Mouse (Mus musculus) cerebellum, postnatal 10 days (tissue): ENCODE measurements at regions not wholly inside any gene's neighbourhood (a gene's known extent, or its start where the extent isn't known, plus 50 kb on each side); places are given as distances from the start of the nearest gene placed in this dataset.

Source experiments
- DNase-seq, 2 experiments: peaks; one replicate each; pipeline ENCODE4 v3.0.0; 2021; ENCODE audit warnings: mixed read lengths in 2 of 2

DNA sequence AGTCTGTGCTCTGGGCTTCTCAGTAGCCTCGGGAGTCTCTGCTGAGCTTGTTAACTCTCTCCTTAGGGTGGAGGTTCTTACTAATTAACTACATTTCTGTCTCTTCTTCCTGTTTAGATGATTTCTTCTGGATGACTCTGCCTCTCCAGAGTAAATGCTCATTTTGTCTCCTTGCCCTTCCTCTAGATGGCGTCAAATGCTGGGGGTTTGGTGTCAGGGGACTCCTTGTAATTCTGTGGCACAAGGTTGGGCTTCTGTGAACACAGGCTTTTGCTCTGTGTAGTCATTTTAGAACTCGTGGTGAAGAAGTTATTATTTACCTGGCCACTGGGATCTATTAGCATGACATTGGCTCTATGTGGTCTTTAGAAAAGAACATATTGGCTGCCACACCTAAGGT lies 298.4 kb downstream of the Ndfip2 start:
- DNase-seq = no peak

DNA sequence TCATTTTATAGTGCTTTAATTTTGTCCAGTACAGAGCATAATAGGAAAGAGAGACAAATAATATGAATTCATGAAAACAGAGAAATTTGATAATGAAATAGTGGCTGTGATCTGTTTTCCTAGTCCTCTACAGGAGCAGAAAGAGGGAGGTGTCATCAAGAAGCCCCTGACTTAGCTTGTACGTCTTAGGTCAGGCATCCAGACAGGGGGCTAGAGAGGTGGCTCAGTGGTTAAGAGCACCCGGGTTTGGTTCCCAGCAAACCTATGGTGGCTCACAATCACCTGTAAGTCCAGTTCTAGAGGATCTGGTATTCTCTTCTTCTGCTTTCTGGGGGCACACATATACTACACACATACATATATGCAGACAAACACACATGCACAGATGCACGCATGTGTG lies 285.7 kb downstream of the Ndfip2 start:
- DNase-seq = no peak

DNA sequence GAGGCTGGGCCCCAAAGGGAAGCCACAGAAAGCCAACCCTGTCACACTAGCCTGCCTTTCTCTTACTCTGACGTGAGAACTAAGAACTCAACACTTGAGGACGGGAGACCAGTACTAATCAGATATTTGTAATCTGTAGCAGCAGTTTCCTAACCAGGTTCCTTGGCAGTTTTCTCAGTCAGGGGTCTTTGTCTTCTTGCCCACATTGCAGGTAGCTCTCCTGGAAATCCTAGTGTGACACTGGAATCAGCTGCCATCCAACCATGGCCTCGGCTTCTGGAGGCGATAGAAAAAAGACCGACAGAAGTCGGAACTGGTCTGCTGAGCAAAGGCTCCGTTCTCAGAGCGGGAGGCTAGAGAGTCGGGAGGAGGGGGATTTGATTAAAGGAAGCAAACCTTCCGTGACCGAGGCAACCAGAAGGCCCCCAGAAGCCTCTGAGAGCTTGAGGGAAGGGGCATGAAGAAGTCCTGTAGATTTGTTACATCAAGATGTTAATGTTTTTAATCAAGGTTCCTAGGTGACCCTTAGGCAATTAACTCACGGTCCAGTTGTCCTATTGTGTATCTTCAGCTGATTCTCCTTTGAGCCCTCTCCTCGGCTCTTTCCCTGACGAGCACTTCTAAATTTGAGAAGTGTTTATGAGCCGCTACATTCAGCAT lies 284.2 kb downstream of the Ndfip2 start:
- peak; percentile 54 to 67 for DNase-seq

DNA sequence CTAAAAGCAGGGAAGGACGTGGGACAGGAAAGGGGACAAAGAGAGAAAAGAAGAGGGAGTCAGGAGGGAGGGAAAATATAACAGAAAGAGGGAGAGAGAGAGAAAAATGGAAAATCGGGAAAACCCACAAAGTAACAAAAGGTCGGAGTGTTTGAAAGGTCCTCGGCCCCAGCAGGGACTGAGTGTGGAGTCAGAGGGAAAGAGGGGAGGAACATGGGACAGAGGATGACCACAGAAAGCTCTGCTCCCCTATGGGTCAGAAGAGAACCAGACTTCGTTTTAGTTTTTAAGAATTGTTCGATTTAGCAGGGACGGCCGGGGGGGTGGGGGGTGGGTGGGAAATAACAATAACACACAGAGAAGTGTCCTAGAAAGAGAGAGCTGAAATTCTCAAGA lies 283.7 kb downstream of the Ndfip2 start:
- DNase-seq = no peak

DNA sequence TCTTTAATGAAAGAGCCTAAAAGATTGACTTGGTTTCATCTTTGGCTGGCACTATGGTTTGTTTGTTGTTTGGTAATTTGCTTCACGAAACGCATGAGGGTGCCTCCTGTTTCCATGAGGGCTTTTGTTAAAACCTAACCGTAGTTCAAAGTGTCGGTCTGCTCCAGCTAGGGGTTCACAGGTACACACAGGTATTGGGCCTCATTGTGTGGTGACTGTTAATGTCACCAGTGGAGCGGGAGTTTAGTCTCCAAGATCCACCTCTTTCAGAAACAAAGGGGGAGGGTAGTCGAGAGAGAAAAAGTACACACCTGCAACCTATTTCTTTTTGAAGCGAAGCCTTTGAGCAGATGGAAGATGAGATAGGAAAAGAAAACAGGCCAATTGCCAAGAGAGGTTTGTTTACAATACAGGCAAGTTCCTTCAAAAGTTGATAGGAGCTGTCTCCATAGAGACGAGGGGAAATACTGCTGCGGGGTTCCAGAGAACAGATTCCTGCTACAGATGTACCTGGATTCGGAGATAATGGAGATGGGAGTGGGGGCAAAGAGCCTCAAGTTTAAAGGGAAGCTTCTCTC lies 273.9 kb downstream of the Ndfip2 start:
- DNase-seq = no peak

DNA sequence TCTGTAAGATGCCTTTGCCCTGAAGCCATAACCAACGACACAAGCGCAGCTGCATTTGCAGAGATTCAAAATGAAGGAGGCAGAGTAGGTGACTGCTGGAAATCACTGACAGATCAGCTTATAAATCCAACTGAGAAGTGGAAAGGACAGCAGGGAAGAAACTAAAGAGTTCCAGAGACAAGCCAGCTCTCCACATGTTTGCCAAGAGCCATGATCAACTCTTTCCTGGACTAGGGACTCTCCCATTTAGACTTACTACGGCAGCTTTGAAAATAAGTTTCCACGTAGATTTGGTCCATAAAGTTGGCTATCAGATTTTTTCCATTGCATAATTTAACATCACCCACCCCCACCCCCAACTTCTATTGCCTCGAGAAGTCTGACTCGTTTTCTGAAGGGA lies 269.7 kb downstream of the Ndfip2 start:
- DNase-seq = no peak

DNA sequence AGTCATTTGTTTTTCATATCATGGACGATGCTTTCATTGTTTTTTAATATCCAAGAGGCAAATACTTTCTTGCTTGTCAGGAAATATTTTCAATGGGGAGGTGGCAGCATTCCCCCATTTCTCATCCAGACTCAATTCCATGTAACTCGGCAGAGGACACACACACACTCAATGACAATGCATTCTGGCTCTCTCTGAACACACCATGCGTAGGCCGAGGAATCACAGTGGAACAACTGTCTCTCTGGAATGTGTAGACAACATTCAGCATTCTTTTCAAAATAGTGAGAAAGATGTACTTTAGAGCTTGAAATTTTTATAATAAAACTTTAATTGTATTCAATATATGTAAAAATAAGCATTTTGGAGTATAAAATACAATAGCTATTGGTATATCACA lies 265.5 kb downstream of the Ndfip2 start:
- DNase-seq = no peak

DNA sequence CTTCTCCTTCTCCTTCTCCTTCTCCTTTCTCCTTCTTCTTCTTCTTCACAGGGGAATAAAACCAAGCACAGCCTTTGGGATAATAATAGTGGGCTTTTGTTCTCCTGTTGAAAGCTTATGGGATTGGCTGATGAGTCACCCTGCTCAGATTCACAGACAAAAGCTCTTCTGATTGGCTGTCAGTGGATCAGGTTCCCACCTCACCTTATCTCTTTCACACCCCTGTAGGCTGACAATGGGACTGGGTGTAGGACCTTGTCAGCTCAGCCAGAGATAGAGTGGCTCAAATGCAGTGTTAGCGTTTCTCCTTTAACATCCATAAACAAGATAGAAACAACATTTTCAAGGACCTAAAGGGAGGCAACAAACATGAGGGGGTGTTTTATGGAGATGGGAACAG lies 263.9 kb downstream of the Ndfip2 start:
- no peak for DNase-seq

DNA sequence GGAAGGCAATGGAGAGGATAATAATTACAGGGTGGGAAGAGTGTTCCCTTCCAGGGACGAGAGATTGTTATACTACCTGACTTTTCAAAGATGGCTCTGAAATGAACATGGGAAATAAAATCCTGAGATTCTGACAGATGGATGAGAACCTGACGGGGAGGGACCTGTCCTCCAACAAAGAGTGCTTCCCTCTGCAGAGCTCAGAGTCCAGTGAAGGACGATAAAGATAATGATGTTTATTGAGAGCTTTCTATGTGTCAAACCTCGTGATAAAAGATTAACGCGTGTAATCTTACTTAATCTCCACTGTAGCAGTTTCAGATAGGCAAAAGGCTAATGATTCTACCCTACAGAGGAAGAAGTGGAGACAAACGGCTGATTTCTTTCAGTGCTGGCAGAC lies 260.3 kb downstream of the Ndfip2 start:
- DNase-seq = no peak

DNA sequence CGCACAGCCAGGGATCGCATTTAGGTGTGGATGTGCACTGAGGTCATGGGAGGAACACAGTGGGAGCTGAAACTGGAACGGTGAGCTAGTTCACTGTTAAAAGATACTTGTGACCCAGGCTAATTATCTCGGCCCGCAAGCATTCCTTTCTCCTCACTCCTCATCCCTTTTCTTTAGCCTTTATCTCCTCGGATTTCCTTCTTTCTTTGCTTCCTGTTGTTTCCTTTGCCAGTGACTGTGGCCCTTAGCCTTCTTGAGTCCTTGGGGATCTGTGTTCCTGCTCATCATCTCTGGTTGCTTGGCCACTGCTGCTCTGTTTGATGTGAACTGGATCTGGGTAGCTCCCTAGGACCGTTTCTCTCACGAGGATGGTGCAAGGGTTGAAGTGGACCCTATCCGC lies 256.0 kb downstream of the Ndfip2 start:
- no peak for DNase-seq

DNA sequence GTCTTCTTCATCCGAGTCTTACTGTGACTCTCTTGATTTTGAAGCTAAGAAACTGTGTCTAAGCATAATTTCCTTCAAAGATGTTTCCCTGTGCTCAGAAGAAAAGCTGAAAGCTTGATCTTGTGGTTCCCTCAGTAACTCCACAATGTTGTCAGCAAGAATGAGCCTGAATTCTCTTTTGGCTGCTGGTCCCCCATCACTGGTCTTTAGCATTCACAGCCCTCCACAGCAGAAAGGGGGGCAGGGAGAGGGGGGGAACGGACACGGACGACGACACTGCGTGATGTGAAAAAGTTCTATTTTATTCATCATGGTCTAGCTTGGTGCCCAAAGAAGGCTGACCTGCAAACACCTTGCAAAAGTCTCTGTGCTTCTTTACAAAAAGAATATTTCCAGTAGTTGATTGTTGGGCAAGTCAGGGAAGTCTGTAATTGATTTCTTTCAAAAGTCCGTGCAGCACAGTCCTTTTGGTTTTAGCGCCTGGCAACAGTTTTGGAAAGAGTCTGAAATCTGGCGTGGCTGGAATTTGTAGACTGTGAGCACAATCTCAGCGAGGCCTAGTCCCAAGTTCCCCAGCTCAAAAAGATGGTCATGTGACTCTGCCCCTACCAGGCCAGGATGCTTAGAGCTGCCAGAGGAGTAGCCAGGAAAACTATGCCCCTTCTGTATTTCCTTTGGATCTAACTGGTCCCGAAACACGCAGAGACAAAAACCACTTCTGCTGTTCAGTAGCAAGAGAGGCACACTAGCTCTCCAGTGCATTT lies 254.7 kb downstream of the Ndfip2 start:
- DNase-seq = peak; percentile 11 to 26

DNA sequence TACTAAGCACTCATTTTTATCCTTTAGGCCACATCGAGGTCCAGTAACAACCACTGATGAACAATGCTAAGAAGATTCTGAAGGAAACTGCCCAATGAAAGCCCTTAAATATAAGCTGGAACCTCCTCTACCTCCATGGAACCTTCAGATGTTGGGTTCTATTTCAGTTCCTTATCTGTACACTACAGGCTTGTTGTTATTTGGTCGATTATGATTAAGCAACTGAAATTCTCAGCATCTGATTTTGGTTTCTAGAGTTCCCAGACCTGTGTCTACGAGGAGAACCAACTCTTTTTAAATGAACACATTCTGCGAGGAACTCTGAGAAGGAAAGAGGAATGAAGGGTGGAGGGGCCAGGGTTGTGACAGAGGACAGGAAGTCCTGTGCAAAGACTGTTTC lies 253.5 kb downstream of the Ndfip2 start:
- no peak for DNase-seq

DNA sequence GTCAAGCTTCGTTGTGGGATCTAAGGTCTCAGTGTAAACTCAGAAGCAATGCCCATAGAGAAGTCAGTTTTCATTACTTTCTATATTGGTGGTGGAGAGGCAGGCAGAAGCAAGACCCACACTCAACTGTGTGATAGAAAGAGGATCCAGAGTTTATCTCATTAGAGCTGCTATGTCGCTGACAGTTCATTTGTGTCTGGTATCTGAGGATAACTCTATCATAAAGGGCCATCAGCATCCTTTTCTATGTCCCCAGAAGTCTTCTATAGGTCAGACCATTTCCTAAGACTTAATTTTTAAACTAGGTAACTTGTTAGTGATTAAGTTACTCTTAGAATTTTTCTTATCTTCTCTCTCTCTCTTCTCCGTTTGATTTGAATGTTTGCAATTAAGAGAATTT lies 252.8 kb downstream of the Ndfip2 start:
- DNase-seq = no peak

DNA sequence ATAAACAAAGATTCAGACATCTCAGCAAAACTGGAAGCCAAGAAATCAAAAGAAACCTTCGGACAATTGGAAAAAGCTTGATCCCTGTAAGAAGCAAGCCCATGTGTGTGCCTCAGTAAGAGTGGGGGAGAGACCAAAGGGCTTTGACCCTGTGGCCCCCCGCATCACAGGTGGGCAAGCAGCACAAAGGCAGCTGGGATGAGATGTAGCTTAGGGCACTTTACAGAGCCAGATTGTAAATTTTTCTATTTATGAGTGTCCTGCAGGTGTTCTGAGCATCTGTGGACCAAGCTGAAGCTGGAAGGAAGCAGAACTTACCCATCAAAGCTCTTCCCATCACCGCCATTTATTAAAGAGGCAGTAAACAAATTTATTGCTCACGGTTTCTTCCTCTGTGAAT lies 246.9 kb downstream of the Ndfip2 start:
- DNase-seq = no peak

DNA sequence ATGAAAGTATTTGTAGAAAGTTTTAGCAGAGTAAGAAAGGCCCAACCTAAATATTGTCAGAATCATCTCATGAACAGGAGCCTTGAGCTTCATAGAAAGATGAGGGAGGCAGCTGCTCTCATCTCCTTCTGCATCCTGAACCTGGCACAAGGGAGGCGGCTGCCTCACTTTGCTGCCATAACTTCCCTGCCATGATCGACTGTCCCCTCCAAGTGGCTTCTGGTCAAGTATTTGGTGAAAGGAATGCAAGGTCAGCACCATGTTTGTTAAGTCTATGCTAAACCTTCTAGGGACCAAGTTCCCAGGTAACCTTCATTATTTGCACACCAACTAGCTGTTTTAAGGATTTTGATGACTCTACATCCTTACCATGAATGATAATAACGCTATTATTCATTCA lies 246.0 kb downstream of the Ndfip2 start:
- no peak for DNase-seq

DNA sequence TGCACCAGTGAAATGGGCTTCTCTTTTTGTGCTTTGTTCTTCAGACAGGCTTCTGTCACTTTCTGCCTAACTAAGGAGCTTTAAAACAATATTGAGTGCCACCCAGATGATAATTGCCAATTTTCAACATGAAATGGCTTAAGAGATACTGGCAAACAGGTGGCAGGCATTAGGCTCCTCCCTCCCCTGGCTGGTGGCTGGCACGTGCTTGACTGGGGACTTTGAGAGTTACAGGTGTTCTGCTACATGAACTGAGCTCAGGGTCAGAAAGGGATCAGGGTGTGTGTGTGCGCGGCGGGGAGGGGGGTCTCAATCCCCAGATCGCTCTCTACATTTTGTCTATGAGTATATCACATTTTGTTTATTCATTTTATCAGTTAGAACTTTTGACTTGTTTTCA lies 245.4 kb downstream of the Ndfip2 start:
- no peak for DNase-seq

DNA sequence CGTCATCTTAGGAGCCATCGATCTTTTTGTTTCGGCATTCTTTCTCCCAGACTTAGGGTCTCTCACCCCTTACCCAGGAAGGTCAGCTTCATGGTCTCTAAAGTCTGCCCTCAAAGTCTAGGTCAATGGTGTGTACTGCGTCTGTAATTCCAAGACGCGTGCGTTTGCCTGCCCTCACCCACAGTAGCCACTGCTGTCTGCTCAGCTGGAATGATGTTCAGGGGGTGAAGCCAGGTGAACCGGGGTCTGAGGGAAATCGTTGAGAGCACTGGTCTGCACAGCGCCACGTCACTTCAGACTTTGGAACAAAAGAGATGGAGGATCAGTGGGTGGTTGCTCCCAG lies 244.2 kb downstream of the Ndfip2 start:
- no peak for DNase-seq

DNA sequence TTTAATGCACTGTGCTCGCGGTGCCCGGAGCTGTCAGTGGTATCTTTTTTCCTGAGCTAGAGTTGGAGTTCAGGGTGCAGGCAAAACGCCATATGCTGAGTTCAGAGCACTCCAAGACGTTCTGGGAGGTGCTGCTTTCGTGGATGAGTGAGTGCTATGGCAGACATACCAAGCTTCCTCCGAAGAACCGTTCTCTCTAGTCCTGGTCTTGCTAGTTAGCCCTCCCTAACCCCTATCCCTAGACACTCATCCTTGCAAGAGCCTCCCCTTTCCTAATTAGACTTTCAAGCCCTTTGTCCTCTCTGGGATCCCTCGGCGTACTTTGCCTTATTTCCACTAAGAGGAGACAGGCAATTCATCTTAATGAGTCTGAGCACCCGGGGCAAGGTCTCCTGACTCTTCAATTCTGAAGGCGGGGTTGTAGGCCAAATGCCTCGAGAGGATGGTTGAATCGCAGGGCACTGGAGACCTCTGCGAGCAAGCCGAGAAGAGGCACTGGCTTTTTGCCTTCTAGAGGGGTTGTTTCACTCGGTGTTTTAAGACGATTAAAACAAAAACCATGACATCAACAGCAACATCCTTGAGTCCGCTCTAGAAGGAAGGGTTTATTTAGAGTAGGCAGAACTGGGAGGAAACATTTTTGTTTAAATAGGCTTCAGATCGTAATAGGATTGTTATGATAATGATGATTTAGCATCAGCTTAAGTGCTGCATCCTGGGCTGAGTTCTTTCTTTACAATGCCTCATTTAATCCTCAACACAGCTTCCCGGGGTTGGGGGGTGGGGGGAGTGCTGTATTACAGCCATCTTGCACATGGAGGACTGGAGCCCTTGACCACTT lies 243.6 kb downstream of the Ndfip2 start:
- DNase-seq = peak; percentile 29 to 42

DNA sequence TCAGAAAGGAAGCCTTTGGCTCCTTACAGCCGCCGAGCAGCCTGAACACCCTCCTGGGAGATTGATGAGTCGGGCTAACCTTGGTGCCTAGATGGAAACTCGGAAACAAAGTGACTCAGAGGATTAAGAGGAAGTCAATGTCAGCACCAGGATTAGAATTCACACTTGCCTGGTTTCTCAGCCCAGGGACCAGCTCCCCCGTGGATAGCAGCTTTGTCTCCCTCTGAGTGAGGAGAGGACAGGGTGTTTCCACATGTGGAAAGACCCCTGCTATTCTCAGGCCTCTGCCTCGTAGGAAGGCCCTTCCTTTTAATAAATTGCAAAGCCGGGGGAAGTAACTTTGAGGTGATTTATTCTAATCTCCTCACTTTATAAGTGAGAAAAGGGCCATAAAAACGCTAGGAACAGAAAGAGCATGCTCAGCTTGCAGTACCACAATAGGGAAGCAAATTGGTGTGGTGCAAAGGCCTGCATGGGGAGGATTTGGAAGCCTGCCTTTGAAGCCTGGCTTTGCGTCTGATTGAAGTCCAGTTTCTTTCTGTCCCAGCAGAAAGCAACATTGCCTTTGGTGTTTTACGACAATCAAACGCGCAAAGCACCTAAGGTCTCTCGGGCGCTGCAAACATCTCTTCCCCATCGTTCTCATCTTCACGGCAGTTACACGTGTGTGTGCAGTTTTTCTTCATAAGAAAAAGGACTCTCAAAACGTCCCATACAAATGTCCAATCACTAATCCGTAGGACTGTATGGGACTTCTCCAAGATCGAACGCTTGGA lies 242.8 kb downstream of the Ndfip2 start:
- peak; percentile 50 to 62 for DNase-seq

DNA sequence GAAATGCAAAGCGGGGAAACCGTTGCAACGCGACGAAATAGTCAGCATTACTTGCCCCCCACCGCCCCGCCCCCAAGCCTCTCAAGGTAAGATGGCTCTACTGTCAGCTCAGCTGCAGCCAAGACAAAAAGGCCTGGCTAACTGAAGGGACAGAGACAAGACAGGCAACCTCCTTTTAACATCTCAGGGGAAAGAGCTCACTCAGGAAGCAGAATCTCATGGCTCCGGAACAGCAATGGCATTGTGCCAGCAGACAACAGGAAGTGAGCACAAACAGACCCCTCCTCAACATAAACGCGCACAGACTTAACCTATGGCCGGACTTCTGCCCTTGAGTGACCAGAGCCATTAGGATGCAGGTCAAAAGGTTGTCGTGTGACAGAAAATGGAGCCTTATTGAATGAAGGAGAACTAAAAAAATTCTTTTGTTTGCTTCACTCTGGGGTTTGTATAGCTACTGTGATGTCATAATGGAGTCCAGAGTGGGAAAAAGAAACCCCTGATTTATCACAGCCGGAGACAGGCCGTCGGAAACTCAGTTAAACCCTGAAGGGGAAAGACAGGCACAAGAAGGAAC lies 241.0 kb downstream of the Ndfip2 start:
- peak; percentile 50 to 62 for DNase-seq

DNA sequence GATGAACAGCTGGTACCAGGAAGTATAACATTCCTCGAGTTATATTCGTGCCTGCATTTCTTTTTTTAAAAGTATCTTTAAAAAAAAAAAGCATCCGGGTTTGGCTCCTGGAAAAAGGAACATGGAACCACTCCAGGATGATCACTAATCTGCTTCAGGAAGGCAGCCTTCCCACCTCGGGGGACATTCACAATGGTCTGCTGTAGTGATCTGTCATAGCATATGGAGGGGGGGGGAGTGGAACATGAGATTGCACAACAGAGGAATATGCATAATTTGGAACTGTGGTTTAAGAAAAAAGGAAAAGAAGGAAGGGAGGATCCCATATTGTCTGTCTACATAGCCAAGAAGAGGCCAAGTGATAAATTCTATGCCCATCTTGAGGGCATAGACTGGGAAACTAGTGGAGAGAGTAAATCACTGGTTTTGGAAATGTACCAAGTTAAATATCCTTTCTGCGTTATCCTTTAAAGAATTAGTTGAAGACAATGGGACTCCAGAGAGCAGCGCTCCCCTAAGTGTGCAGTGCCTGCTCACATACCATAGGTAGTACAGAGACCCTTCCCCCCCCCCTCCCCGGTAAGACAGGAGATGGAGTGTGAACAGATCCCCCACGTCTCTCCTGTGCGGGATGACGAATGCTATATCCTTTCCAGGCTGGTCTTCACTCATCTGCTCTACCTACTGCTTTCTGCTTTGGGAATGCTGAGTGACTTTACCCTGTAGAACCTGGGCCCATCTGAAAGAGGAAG lies 240.0 kb downstream of the Ndfip2 start:
- DNase-seq = peak; percentile 43 to 45

DNA sequence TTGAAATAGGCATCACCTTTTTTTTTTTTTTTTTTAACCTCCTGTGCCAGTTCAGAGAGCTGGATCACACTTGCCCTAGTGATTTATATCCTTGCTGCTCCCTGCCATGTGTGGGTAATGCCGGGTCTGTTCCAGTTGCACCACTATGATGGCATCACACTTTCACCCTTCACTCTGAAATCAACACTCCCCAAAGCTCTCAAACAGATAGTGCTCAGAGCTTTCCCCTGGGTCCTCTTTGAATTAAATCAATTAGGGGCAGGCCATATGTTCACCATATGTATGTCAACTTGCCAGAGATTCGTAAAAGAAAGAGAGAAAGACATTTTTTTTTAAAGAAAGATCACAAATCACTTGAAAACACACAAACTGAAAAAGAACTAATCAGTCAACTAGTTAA lies 236.8 kb downstream of the Ndfip2 start:
- DNase-seq = no peak
